Mouse (Mus musculus): ENCODE data around the gene Ppm1d. TPM values are rescaled to one million over a fixed set of nuclear protein-coding genes. Genes with fewer than 3 reads are reported as not detected.

The Ppm1d gene
- polyA plus RNA-seq (2015; fragmentation: Nextera tagmentation; extraction: Ambion mirVana): 17.2 and 18.8 TPM in 2 replicates

DNA sequence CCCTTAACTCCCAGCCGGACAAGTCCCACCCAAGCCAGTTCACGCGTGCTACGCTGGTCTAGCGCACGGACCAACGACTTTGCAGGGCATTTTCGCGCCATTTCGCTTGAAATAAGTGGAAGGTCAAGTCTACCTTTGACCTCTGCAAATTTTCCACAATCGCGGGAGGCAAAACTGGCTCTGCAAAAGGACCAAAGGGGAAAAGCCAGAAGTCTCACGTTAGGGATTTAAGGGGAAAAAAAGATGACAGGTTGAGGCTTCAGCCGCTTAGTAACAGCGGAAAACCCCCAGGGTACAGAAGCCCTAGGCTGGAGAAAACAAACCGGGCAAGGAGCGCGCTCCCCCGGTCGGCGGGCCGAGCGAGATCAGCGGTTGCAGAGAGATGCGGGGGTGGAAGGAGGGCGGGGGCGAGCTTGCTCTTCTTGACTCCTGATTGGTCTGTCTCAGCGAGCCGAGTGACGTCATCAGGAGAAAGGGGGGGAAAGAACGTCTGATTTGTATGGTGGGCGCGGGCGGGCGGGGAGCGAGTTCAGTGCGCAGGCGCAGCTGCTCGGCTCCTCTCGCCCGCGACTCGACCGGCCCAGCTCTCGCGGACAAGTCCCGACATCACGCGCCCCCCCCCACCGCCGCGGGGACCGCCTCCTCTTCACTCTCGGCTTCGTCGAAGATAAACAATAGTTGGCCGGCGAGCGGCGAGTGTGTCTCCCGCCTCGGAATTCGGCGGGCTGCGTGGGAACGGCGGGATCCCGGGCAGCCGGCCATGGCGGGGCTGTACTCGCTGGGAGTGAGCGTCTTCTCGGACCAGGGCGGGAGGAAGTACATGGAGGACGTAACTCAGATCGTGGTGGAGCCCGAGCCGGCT is at the start of gene Ppm1d:
Ppm1d (plus strand) TSS at position 532 of the 862 bp plus-strand sequence.

DNA sequence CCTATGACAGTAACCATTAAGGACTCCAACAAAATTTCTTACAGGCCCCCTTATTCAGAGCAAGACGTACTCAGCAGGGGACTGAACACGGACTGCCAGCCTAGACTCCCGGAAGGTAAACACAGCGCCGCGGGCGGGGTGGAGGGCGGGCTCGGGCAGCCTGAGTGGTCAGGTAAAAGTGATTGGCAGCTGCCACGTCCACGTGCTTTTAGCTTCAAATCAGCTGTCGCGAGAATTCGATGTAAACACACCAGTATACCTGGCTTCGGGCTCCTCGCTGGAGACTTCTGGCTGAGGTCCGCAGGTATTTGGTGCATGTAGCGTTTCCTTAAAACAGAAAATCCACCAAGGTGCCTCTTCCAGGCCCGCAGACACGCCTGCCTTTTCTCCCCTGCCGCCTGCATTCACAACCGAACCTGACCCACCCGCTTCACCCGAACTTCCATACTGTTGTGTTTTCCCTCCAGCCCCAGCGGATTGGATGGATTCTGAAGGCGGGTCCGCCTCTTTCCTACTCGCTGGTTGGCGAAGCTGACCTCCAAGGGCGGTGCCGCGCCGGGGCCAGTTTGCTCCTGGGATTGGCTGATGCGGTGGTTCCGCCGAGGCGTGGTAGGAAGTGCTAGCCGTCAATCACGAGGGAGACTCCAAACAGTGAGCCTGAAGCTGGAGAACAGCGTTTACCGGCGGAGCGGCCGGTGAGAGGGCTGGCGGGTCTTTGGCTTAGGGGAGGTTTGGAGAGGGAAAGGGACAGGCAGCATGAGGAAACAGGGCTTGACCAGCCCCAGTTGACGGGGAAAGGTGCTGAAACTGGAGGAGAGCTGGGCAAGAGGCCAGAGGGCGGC is 41.7 kb downstream of the Ppm1d start, which contains the start of gene Bcas3:
Bcas3 (plus strand) TSS at position 629 of the 842 bp plus-strand sequence.

Other genes starting within 250 kb of the Ppm1d start
- 14.1 and 14.7 TPM in 2 replicates for gene Usp32, start 171.1 kb upstream of the Ppm1d start, polyA plus RNA-seq (2015; fragmentation: Nextera tagmentation; extraction: Ambion mirVana)
- 0.92 and 0.94 TPM in 2 replicates for gene 1700125H20Rik, start 140.8 kb upstream of the Ppm1d start, polyA plus RNA-seq (2015; fragmentation: Nextera tagmentation; extraction: Ambion mirVana)
- gene Appbp2, start 76.1 kb upstream of the Ppm1d start, polyA plus RNA-seq (2015; fragmentation: Nextera tagmentation; extraction: Ambion mirVana): 15.2 and 17.6 TPM in 2 replicates
- 18.3 and 18.8 TPM in 2 replicates for gene Bcas3, start 41.9 kb downstream of the Ppm1d start, polyA plus RNA-seq (2015; fragmentation: Nextera tagmentation; extraction: Ambion mirVana)